Mouse (Mus musculus) regulatory T cell (primary cell): ENCODE data around the gene Csf3.

Experiments used
- in situ Hi-C: fragments of 300-600 bp; cut with MboI, MseI; formaldehyde crosslinking; loops from one replicate; pipeline ENCODE4 v1.15.1; 2025; ENCODE audit warnings: high pct_unique_total_duplicates

Gene Csf3

DNA sequence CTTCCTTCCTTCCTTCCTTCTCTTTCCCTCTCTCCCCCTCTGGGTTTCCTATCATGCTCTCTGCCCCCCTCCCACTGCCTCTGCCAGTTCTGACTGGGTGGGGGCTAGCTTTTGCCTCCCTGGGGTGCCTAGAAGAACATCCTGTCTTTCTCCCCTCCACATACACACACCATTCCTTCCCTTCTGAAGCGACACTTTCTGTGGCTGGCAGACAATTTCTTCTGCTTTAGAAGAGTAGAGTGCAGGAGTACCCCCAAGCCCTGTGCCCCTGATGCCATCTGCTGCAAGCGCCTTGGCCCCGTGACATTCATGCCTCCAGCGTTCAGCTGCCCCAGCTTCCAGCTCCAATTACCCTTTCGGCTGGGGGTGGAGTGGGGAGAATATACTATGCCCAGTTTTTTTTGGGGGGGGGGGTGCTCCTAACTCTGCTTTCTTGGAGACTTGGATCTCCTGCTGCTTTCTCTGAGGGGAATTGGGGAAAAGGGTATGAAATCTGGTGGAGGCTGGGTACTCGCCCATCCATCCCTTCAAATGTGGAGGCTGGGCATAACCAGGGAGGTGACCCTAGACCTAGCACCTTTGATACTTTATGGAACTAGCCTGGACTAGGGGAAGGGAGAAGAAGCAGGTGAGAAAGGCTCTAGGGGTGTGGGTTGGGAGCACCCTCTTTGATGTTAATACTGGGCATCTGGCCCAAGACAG, 46.9 kb downstream of the Csf3 start:
- in situ Hi-C loops: no loop called here

DNA sequence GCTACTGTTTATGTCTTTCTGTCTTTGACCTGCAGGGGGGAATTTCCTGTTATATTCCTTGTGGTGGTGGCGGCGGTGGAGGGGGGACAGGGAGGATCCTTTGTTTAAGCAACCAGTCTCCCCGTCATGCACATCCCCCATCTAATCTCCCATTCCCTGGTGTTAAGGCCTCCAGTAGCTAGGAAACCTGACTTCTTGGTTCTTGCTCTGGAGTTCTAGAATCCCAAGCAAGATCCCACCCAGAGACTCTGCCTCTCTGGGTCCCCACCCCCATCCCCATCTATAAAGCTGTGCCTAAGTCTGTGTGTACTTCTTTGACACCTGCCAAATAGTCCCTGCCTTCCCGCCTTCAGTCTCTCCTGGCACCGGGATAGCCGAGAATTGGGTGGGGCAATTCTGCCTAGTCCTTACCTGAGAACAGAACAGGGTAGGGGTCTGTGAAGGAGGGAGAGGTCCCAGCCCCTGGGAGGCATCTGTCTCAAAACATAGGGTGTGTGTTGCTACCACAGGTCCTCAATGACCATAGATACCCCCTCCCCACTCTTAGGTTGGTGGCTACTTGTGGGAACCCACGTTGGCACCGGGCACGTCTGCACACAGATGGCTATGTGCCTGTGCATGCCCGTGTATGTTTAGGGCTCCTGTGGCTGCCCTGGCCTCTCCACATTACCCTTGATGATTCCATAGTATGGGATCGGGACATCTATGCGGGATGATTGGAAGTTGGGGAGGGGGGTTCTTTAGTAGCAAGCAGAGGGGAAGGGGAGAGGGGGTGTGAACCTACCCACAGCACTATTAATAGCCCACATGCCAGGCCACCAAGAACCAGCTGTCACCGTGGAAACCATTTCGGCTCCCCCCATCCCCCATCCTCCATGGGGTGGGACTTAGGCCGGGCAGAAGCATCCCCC, 47.7 kb downstream of the Csf3 start:
- in situ Hi-C loops: no loop called here

DNA sequence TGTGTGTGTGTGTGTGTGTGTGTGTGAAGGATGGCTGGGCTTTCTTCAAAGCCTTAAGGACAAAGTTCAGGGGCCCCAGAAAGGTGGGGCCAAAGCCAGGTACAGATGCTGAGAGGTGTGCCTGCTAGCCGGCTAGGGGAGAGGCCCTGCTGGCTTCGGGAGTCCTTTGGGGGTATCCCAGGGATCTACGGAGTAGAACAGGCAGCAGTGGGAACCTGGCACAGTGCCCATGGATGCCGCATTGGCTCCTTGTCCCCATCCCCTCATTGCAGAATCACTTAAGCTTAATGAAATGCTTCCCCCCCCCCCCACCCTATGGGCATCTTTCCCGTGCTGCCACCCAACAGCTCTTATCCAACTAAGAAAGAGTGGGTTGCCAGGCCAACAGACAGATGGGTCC, 48.7 kb downstream of the Csf3 start:
- in situ Hi-C loops: no loop called here

DNA sequence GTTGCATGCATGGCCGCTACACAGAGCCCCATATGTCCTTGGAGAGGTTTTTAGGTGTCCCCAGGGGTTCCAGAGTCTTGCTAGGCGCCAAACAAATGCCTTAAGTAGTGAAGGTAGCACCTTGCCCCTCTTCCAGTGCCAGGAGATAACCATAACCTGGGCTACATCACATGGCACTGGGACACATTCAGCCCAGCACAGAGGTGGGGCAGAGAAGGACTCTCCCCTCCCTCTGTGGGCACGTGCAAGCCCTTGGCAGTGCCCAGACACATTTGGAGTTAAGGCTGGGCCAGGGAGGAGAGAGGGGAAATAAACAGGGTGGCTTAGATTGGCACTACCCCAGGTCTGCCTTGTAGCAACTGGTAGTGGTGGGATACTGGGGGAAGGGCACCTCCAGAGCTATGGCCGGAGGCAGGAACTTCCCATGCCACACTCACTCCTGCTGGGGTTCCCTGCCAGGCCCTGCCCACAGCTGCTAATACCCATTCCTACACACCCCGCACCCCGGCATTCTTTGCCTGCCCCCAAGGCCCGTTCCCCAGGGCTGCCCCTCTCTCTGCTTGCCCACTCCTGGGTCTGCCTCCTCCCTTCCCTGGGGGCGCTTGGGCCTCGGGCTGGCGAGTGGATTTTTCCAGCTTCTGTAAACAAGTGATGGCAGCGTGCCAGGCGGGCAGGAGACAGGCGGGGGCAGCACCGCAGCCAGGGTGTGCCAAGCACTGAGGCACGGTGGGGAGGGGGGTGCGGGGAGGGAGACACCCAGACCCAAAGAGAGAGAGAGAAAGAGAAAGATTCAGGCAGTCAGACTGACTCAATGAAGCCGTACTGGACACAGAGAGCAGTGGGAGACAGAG, 49.5 kb downstream of the Csf3 start:
- in situ Hi-C loops: no loop called here

DNA sequence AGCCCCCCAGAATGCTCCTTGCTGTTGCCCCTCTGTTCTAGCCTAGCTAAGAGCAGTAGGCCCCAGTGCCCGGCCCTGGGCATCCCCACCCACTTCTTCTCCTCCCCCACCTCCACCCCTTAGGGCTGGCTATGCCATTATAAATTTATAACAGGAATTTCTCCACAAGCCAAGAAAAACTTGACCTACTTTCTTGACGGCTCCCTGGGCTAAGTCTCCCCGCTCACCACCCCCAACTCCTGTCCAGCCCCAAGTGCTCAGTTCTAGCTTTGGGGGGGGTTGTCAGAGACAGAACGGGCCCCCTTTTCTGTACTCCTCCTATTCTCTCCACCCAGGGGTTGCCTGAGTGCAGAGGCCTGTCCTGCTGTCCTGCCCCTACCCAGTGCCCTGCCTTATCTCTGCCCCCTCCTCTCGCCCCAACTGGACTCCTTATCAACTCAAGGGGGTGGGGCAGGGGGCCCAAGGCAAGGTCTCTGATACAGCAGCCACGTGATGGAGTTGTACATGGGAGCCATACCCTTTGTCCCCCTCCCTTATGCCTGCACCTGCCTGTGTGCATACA, 50.2 kb downstream of the Csf3 start:
- in situ Hi-C loops: no loop called here

DNA sequence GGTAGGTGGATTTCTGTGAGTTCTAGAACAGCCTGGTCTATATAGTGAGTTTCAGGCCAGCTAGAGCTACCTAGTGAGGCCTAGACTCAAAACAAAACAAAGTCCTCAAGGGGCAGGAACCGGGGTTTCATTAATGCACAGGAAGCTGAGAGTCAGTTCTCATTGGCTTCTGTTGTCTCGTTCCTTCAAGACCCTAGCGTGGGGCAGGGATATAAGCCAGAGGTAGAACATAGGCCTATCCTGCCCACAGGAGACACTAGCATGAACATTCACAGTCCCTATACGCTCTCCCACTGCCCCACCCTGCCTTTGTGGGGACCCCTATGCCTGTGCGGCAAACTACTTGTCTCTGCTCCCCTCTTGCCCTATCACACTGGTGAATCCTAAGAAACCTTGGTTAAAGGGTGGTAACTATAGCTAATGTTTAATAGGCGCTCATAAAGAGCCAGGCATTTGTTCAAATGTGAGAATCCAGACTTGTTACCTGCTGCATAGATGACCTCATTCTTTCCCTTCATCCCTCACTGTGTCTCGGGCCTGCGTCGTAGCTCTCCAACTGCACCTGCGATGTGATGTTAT, 51.6 kb downstream of the Csf3 start:
- in situ Hi-C loops: no loop called here
